Comparison of ENCODE assay signal across 8 mouse cellular contexts in the genomic region with DNA sequence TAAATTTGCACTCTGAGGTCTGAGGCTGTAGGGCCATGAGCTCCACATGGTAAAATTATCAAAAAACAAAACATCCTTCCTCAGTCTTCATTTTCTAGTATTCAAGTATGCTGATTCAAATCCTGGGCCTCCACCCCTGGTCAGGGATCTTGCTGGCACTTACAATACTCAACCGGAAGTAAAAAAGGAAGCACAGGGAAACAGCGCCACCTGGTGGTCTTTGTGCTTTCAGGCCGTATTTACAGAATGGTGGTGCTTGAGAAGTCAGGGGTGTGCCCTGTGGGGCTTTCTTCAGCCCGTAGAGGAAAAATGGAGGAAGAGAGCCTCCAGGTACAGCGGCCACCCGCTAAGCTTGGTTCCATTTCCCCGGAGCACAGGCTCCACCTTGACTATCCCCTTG. TPM values are rescaled to one million over a fixed set of nuclear protein-coding genes. Genes with fewer than 3 reads are reported as not detected.
A peak's percentile ranks its signal among the peaks of the same experiment; 100 is the strongest.
DNase-seq lines count a peak whose midpoint lies in the region; ATAC-seq lines count a peak whose summit lies in the region.

No protein-coding gene starts in this region.

- H3K36me3 ChIP-seq in embryonic facial prominence, embryonic 10.5 days (replicated peaks) = no peaks in the 10 kb centered on the region
- H3K36me3 ChIP-seq in midbrain, embryonic 11.5 days (ENCODE audit: control insufficient read depth, insufficient read depth, low read length) = no peaks in the 10 kb centered on the region

- no peak overlapping the region for H3K9ac ChIP-seq in midbrain, embryonic 11.5 days (ENCODE audit: low read length)

- peak overlapping the region; percentile 57 for H3K27ac ChIP-seq in embryonic facial prominence, embryonic 10.5 days (replicated peaks)
- no peak overlapping the region for H3K27ac ChIP-seq in midbrain, embryonic 11.5 days (ENCODE audit: low read depth, low read length)

- WGBS in embryonic facial prominence, embryonic 10.5 days = 2% methylated on average over 7 of the region's 7 CpGs
- WGBS in midbrain, embryonic 11.5 days = under 1% methylated on average over 7 of the region's 7 CpGs

- DNase-seq in adrenal gland, adult 8-10 months = peak; percentile 88
- peak; percentile 94 for DNase-seq in embryonic facial prominence, embryonic 10.5 days (ENCODE audit: low spot score)
- peak; percentile 98 for DNase-seq in heart, adult 11 months
- peak; percentile 90 for DNase-seq in kidney, adult 11 months
- DNase-seq in left cerebral cortex, postnatal 4 days = peak; percentile 94
- DNase-seq in midbrain, embryonic 11.5 days (ENCODE audit: low spot score, missing footprints) = peak; percentile 100
- DNase-seq in right cerebral cortex, postnatal 4 days = peak; percentile 97
- peak; percentile 91 for DNase-seq in yolk sac, embryonic 10.5 days (ENCODE audit: low spot score)

- ATAC-seq in midbrain, embryonic 11.5 days (ENCODE audit: low FRiP score) = no peak

- intact Hi-C loops in left cerebral cortex, postnatal 4 days (cut with DNase I) = loop anchor here (2.0 to 5.0 kb wide), 4 partner anchors 66 to 315 kb away; partner anchors contain the start of genes Hnrnpa1 and Hoxc8

- no peaks in the 10 kb centered on the region for H3K9me3 ChIP-seq in embryonic facial prominence, embryonic 10.5 days
- no peaks in the 10 kb centered on the region for H3K9me3 ChIP-seq in midbrain, embryonic 11.5 days (ENCODE audit: control insufficient read depth, low read length)

- no peak overlapping the region for H3K4me2 ChIP-seq in midbrain, embryonic 11.5 days

- H3K27me3 ChIP-seq in embryonic facial prominence, embryonic 10.5 days (replicated peaks; ENCODE audit: low read depth, poor library complexity, severe bottlenecking) = peaks cover 31% of the 10 kb centered on the region
- H3K27me3 ChIP-seq in midbrain, embryonic 11.5 days (ENCODE audit: control insufficient read depth, insufficient read depth, low read length) = no peaks in the 10 kb centered on the region; the same call in 1 of the 2 replicates

- H3K4me1 ChIP-seq in embryonic facial prominence, embryonic 10.5 days = peaks cover 66% of the 10 kb centered on the region
- peaks cover 39% of the 10 kb centered on the region for H3K4me1 ChIP-seq in midbrain, embryonic 11.5 days (ENCODE audit: control insufficient read depth, insufficient read depth, low read length)

- H3K4me3 ChIP-seq in embryonic facial prominence, embryonic 10.5 days = no peak overlapping the region; the same call in 1 of the 2 replicates
- no peak overlapping the region for H3K4me3 ChIP-seq in midbrain, embryonic 11.5 days (ENCODE audit: low read depth, low read length)

RNA-seq across cellular contexts. Expression of gene Gpr84, which starts 3.3 kb away (rescaled TPM):
- not detected for total RNA-seq in adrenal gland, adult 8-10 months (2022)
- polyA plus RNA-seq in embryonic facial prominence, embryonic 10.5 days (2016; fragmentation: Nextera tagmentation; extraction: Ambion mirVana) = 0.16 and 0.29 TPM in 2 replicates
- total RNA-seq in left cerebral cortex, postnatal 4 days (2021) = under 1 TPM; 0.44 to 0.46 TPM
- 0.12 and 0.23 TPM in 2 replicates for polyA plus RNA-seq in midbrain, embryonic 11.5 days (2014; fragmentation: Nextera tagmentation; extraction: Ambion mirVana)

RNA-seq across cellular contexts. Expression of gene Zfp385a, which starts 32.8 kb away (rescaled TPM):
- total RNA-seq in adrenal gland, adult 8-10 months (2022) = 10 to 100 TPM; 13.4 to 21.9 (median 19.1) TPM
- 22.1 and 22.7 TPM in 2 replicates for polyA plus RNA-seq in embryonic facial prominence, embryonic 10.5 days (2016; fragmentation: Nextera tagmentation; extraction: Ambion mirVana)
- total RNA-seq in left cerebral cortex, postnatal 4 days (2021) = 10 to 100 TPM; 47.8 to 52.7 TPM
- polyA plus RNA-seq in midbrain, embryonic 11.5 days (2014; fragmentation: Nextera tagmentation; extraction: Ambion mirVana) = 19.4 and 24.3 TPM in 2 replicates

RNA-seq across cellular contexts. Expression of gene Copz1, which starts 34.6 kb away (rescaled TPM):
- total RNA-seq in adrenal gland, adult 8-10 months (2022) = 100 to 1,000 TPM; 156 to 167 (median 161) TPM
- polyA plus RNA-seq in embryonic facial prominence, embryonic 10.5 days (2016; fragmentation: Nextera tagmentation; extraction: Ambion mirVana) = 281 and 285 TPM in 2 replicates
- total RNA-seq in left cerebral cortex, postnatal 4 days (2021) = 100 to 1,000 TPM; 105 to 107 TPM
- polyA plus RNA-seq in midbrain, embryonic 11.5 days (2014; fragmentation: Nextera tagmentation; extraction: Ambion mirVana) = 286 and 307 TPM in 2 replicates

RNA-seq across cellular contexts. Expression of gene Nfe2, which starts 48.9 kb away (rescaled TPM):
- under 1 TPM in 3 of 4 experiments, not detected in 1; 0.24 to 0.44 (median 0.37) TPM for total RNA-seq in adrenal gland, adult 8-10 months (2022)
- 4.7 and 5.9 TPM in 2 replicates for polyA plus RNA-seq in embryonic facial prominence, embryonic 10.5 days (2016; fragmentation: Nextera tagmentation; extraction: Ambion mirVana)
- total RNA-seq in left cerebral cortex, postnatal 4 days (2021) = not detected
- 6.8 and 6.9 TPM in 2 replicates for polyA plus RNA-seq in midbrain, embryonic 11.5 days (2014; fragmentation: Nextera tagmentation; extraction: Ambion mirVana)

RNA-seq across cellular contexts. Expression of gene Itga5, which starts 59.4 kb away (rescaled TPM):
- total RNA-seq in adrenal gland, adult 8-10 months (2022) = 10 to 100 TPM; 29.5 to 36.7 (median 34.0) TPM
- polyA plus RNA-seq in embryonic facial prominence, embryonic 10.5 days (2016; fragmentation: Nextera tagmentation; extraction: Ambion mirVana) = 29.5 and 29.7 TPM in 2 replicates
- 1 to 10 TPM; 7.4 to 7.6 TPM for total RNA-seq in left cerebral cortex, postnatal 4 days (2021)
- polyA plus RNA-seq in midbrain, embryonic 11.5 days (2014; fragmentation: Nextera tagmentation; extraction: Ambion mirVana) = 15.9 and 18.1 TPM in 2 replicates
